Mouse (Mus musculus) MEL (cell line): ENCODE results near the gene 1110017D15Rik.

Experiments
- CTCF ChIP-seq, 3 experiments: IDR thresholded peaks in 2 of 3; conservative IDR thresholded peaks in 1 of 3; 2 replicates each; pipeline ENCODE4 v1.5.1; 2011 to 2012; ENCODE audit warnings: low read length in 3 of 3, low read depth in 2 of 3, mild to moderate bottlenecking in 2 of 3, improper control_type of control experiment in 1 of 3, inconsistent platforms in 1 of 3, mixed read lengths in 1 of 3, moderate library complexity in 1 of 3; ENCODE audit not compliant: control insufficient read depth in 1 of 3, insufficient read depth in 1 of 3, poor library complexity in 1 of 3, severe bottlenecking in 1 of 3
- EP300 ChIP-seq, 2 experiments: IDR thresholded peaks; 2 replicates each; pipeline ENCODE4 v1.6.1; 2011; ENCODE audit warnings: improper control_type of control experiment in 2 of 2, low read length in 2 of 2, low read depth in 1 of 2, mild to moderate bottlenecking in 1 of 2
- GATA1 ChIP-seq: IDR thresholded peaks from 2 replicates; pipeline ENCODE4 v1.6.1; 2011; ENCODE audit warnings: low read depth, low read length, improper control_type of control experiment
- MAX ChIP-seq: IDR thresholded peaks from 2 replicates; pipeline ENCODE4 v1.6.1; 2011; ENCODE audit warnings: low read length, improper control_type of control experiment
- MYC ChIP-seq: IDR thresholded peaks from 2 replicates; pipeline ENCODE4 v1.6.1; 2011; ENCODE audit warnings: low read depth, mild to moderate bottlenecking, low read length, improper control_type of control experiment, moderate library complexity
- POLR2A ChIP-seq, 2 experiments: IDR thresholded peaks; 2 replicates each; pipeline ENCODE4 v1.6.1; 2011 to 2012; ENCODE audit warnings: low read length in 2 of 2, mild to moderate bottlenecking in 2 of 2, control low read depth in 1 of 2, improper control_type of control experiment in 1 of 2, low read depth in 1 of 2, moderate library complexity in 1 of 2; ENCODE audit not compliant: control insufficient read depth in 1 of 2, insufficient read depth in 1 of 2, poor library complexity in 1 of 2
- POLR2AphosphoS5 ChIP-seq: IDR thresholded peaks from 2 replicates; pipeline ENCODE4 v1.6.1; 2012; ENCODE audit warnings: low read depth, borderline replicate concordance, mild to moderate bottlenecking, inconsistent platforms, low read length, moderate library complexity, mixed read lengths
- TAL1 ChIP-seq: IDR thresholded peaks from 2 replicates; pipeline ENCODE4 v1.6.1; 2012; ENCODE audit warnings: mild to moderate bottlenecking, inconsistent platforms, low read length, moderate library complexity, mixed read lengths
- ZC3H11A ChIP-seq: IDR thresholded peaks from 2 replicates; pipeline ENCODE4 v1.6.1; 2012; ENCODE audit warnings: low read depth, mild to moderate bottlenecking, inconsistent platforms, low read length, improper control_type of control experiment
- ZKSCAN1 ChIP-seq: IDR thresholded peaks from 2 replicates; pipeline ENCODE4 v1.6.1; 2012; ENCODE audit warnings: low read depth, mild to moderate bottlenecking, inconsistent platforms, low read length, improper control_type of control experiment, moderate library complexity
- ZNF384 ChIP-seq: IDR thresholded peaks from 2 replicates; pipeline ENCODE4 v1.6.1; 2012; ENCODE audit warnings: low read depth, mild to moderate bottlenecking, inconsistent platforms, low read length, improper control_type of control experiment

DNA sequence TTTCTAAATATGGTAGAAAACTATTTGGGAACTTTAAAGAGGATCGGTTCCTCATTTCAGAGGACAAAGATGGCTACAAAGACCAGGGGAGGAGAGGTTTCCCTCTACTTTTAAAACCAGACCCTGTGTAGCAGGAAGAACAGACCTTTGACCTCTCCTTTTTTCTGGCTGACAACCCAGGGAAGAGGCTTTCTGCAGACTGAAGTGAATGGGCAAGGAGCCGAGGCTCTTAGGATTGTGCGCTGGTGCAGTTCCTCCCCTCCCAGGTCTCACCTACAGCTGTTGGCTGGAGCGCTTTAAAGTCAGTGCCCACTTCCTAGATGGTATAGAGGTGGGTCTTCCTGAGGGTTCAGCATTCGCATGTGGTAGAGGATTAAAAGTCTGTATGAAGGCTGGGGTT, 20.1 kb downstream of the 1110017D15Rik start:
- no peak for TF ChIP-seq MYC
- TF ChIP-seq GATA1, result no peak
- no peak for TF ChIP-seq POLR2A (IDR thresholded peaks at IDR 0.05; ENCODE audit: control insufficient read depth in 1 of 2, insufficient read depth in 1 of 2, low read depth in 1 of 2, low read length in 2 of 2, poor library complexity in 1 of 2)
- TF ChIP-seq CTCF (IDR thresholded peaks at IDR 0.05 in 2 of 3, conservative IDR thresholded peaks at IDR 0.05 in 1 of 3; ENCODE audit: control insufficient read depth in 1 of 3, insufficient read depth in 1 of 3, low read depth in 2 of 3, low read length in 3 of 3, poor library complexity in 1 of 3, severe bottlenecking in 1 of 3), result no peak
- TF ChIP-seq ZNF384, result no peak
- TF ChIP-seq ZC3H11A, result no peak
- TF ChIP-seq EP300 (IDR thresholded peaks at IDR 0.05; ENCODE audit: low read depth in 1 of 2, low read length in 2 of 2), result no peak
- TF ChIP-seq MAX, result no peak
- no peak for TF ChIP-seq POLR2AphosphoS5
- TF ChIP-seq ZKSCAN1, result no peak
- TF ChIP-seq TAL1, result no peak
